Mouse (Mus musculus): ENCODE results near the gene Gsta1. TPM values are rescaled to one million over a fixed set of nuclear protein-coding genes. Genes with fewer than 3 reads are reported as not detected.

The Gsta1 gene
- total and polyA plus RNA-seq, 3 experiments: not detected

DNA sequence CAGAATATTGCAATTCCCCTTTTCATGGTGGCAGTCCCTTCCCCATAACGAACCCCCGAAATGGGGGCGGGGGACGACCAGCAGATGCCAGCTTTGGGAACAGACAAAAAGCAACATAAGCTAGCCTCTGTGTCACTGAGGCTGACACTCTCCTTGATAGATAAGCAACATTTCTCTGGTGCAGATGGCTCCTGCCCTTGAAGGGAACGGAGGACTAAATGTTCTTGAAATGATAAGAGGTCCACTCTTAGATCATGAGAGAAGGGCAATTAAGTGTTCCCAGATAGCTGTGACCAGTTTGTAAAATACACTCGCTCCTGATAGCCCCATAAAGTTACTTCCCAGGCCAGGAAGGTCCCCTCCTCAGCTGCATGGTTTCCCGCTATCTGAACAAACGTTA is 41.5 kb upstream of the Gsta1 start:
- Histone ChIP-seq H3K4me3 (ENCODE audit: control insufficient read depth in 1 of 2, insufficient read depth in 1 of 2, low read depth in 2 of 2, low read length in 2 of 2) (0 out of 4 replicates have a peak overlapping the region, but pooled peaks of 1 of the 2 experiments have one; percentile 7), H3K27me3 (ENCODE audit: control insufficient read depth in 1 of 2, insufficient read depth in 2 of 2, low read length in 2 of 2) (no peaks in the 10 kb centered on the region), H3K9ac (ENCODE audit: control insufficient read depth, low read depth, low read length, poor library complexity, severe bottlenecking) (peak overlapping the region; percentile 29; the same call in 1 of the 2 replicates), H3K4me1 (ENCODE audit: control insufficient read depth in 1 of 2, insufficient read depth in 2 of 2, low read length in 2 of 2) (peaks cover 6 to 25% of the 10 kb centered on the region in 2 experiments), H3K79me2 (ENCODE audit: control insufficient read depth, insufficient read depth, low read length, poor library complexity) (no peaks in the 10 kb centered on the region), H3K9me3 (replicated peaks; ENCODE audit: insufficient read depth, low read length) (no peaks in the 10 kb centered on the region), H3K36me3 (ENCODE audit: control insufficient read depth in 1 of 2, insufficient read depth in 2 of 2, low read length in 2 of 2) (peaks cover 0 to 16% of the 10 kb centered on the region in 2 experiments; a peak in 2 of 4 replicates), H3K27ac (ENCODE audit: control insufficient read depth, low read depth, low read length) (peak overlapping the region; percentile 60)
- peak; percentile 69 for DNase-seq (ENCODE audit: low read depth, low spot score)
- TF ChIP-seq JUND (IDR thresholded peaks at IDR 0.05; ENCODE audit: low read depth, low read length): no peak
- no peak for TF ChIP-seq GABPA (IDR thresholded peaks at IDR 0.05; ENCODE audit: low read depth, low read length)
- TF ChIP-seq MAZ (IDR thresholded peaks at IDR 0.05; ENCODE audit: low read depth, low read length): no peak
- no peak for TF ChIP-seq ELF1 (IDR thresholded peaks at IDR 0.05; ENCODE audit: low read depth, low read length)
- TF ChIP-seq NELFE (IDR thresholded peaks at IDR 0.05; ENCODE audit: low read depth, low read length): no peak
- no peak for TF ChIP-seq POLR2AphosphoS5 (IDR thresholded peaks at IDR 0.05; ENCODE audit: borderline replicate concordance, low read depth, low read length)
- TF ChIP-seq SIN3A (IDR thresholded peaks at IDR 0.05; ENCODE audit: low read length): peak; percentile 39; the same call in 1 of the 2 replicates
- TF ChIP-seq MYB (IDR thresholded peaks at IDR 0.05; ENCODE audit: low read depth, low read length): no peak
- no peak for TF ChIP-seq CTCF (IDR thresholded peaks at IDR 0.05 in 2 of 3, conservative IDR thresholded peaks at IDR 0.05 in 1 of 3; ENCODE audit: control insufficient read depth in 1 of 3, insufficient read depth in 1 of 3, low read depth in 2 of 3, low read length in 3 of 3, poor library complexity in 1 of 3, severe bottlenecking in 1 of 3)
- TF ChIP-seq CHD2 (IDR thresholded peaks at IDR 0.05; ENCODE audit: low read length): no peak
- peak; percentile 25; the same call in 1 of the 2 replicates for TF ChIP-seq ETS1 (IDR thresholded peaks at IDR 0.05; ENCODE audit: low read depth, low read length)
- TF ChIP-seq ZKSCAN1 (IDR thresholded peaks at IDR 0.05; ENCODE audit: low read depth, low read length): no peak
- no peak for TF ChIP-seq POLR2A (IDR thresholded peaks at IDR 0.05; ENCODE audit: control insufficient read depth in 1 of 2, insufficient read depth in 1 of 2, low read depth in 1 of 2, low read length in 2 of 2, poor library complexity in 1 of 2)
- peak; percentile 45 to 66; a peak in 3 of 4 replicates for TF ChIP-seq EP300 (IDR thresholded peaks at IDR 0.05; ENCODE audit: low read depth in 1 of 2, low read length in 2 of 2)
- no peak for TF ChIP-seq RAD21 (IDR thresholded peaks at IDR 0.05; ENCODE audit: low read depth, low read length)
- TF ChIP-seq TCF12 (IDR thresholded peaks at IDR 0.05; ENCODE audit: low read depth, low read length): peak; percentile 51
- TF ChIP-seq GATA1 (IDR thresholded peaks at IDR 0.05; ENCODE audit: low read depth, low read length): peak; percentile 63
- peak; percentile 42 for TF ChIP-seq TAL1 (IDR thresholded peaks at IDR 0.05; ENCODE audit: low read length)
- no peak for TF ChIP-seq E2F4 (IDR thresholded peaks at IDR 0.05; ENCODE audit: borderline replicate concordance, low read depth, low read length)

Measured in MEL (cell line).